Mouse (Mus musculus): ENCODE data around the gene Ppef2. TPM values are rescaled to one million over a fixed set of nuclear protein-coding genes. Genes with fewer than 3 reads are reported as not detected.

The Ppef2 gene
- total RNA-seq (2014; rRNA removed) (0.08 and 0.24 TPM in 2 replicates), polyA plus RNA-seq (2015; fragmentation: Nextera tagmentation; extraction: Ambion mirVana) (0.31 and 0.44 TPM in 2 replicates)

DNA sequence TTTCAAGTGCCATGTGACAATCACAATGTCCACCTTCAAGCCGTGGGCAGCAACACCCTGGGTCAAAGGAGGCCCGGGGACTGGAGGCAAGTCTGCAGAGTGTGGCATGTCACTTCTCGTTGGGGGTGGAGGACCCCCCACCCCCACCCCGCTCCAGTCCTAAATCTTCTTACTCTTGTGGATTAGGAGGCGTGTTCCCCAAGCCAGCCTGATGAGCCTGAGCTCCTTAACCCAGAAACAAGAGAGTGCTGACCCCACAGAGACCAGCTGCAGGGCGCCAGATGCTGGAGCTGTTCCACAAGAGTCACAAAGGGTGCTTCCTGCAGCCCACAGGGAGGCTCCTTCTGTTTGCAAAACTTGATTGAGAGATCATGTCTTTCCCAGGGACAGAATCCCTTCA, at the start of gene Ppef2:
Ppef2 (minus strand) TSS at position 61 of the 400 bp plus-strand sequence.
- H3K36me3 ChIP-seq (ENCODE audit: insufficient read depth): no peaks in the 10 kb centered on the region
- no peak for ATAC-seq

GRCm38 (mm10) chr5:92304291-92304690, 48.2 kb upstream of the Ppef2 start:
- Histone ChIP-seq H3K27me3 (ENCODE audit: insufficient read depth, low read length) (no peaks in the 10 kb centered on the region), H3K4me1 (ENCODE audit: insufficient read depth) (peaks cover 8% of the 10 kb centered on the region; the same call in 1 of the 2 replicates), H3K27ac (ENCODE audit: low read depth, low read length) (no peak overlapping the region), H3K4me3 (ENCODE audit: low read depth, low read length) (no peak overlapping the region), H3K9me3 (ENCODE audit: low read length) (no peaks in the 10 kb centered on the region), H3K36me3 (ENCODE audit: insufficient read depth) (peaks cover 59% of the 10 kb centered on the region), H3K9ac (no peak overlapping the region), H3K4me2 (ENCODE audit: low read depth) (no peak overlapping the region)
- WGBS: 93% methylated on average over 3 of the region's 3 CpGs
- no peak for TF ChIP-seq CTCF (IDR thresholded peaks at IDR 0.05; ENCODE audit: low read depth)
- no peak for ATAC-seq
- no peak for DNase-seq

More for the DNA sequence above, at the start of gene Ppef2:
- TF ChIP-seq CTCF (IDR thresholded peaks at IDR 0.05; ENCODE audit: low read depth): no peak
- Histone ChIP-seq H3K9me3 (ENCODE audit: low read length) (no peaks in the 10 kb centered on the region), H3K27ac (ENCODE audit: low read depth, low read length) (no peak within 1 kb of the TSS), H3K27me3 (ENCODE audit: insufficient read depth, low read length) (no peaks in the 10 kb centered on the region), H3K4me2 (ENCODE audit: low read depth) (no peak within 1 kb of the TSS), H3K4me3 (ENCODE audit: low read depth, low read length) (no peak within 1 kb of the TSS), H3K4me1 (ENCODE audit: insufficient read depth) (no peaks in the 10 kb centered on the region), H3K9ac (no peak within 1 kb of the TSS)
- no peak for DNase-seq
- 19% methylated on average over 6 of the region's 6 CpGs for WGBS

DNA sequence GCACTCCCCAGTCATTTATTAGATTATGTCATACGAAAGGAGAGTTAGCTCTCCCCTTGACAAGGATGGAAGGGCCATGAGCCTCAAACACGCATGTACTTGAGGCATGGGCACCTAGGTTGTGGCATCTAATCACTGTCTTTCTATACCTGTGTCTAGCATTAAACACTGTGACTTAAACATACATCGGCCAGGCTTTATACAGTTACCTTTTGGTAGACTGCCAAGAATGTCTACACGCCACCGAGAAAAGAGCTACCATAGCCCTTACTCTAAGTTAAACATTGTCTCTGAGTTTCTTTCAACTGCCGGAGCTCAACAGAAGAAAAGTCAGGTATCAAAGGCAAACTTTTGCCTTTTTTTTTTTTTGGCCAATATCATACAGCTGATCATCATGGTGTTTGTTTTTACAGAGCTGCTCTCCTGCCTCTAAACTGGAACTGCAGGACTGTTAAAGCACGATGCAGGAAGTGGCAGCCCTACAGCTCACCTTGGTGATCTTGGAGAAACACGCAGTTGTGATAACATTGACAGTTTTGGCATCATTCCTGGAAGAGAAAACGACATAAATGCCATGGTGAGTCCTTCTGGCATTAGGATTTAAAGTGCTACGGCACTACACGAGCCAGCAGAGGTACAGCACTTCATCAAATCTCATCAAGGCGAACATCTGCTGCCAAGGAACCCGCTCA, 46.2 kb upstream of the Ppef2 start:
- Histone ChIP-seq H3K9me3 (ENCODE audit: low read length) (no peaks in the 10 kb centered on the region), H3K4me1 (ENCODE audit: insufficient read depth) (no peaks in the 10 kb centered on the region), H3K27ac (ENCODE audit: low read depth, low read length) (no peak overlapping the region), H3K4me3 (ENCODE audit: low read depth, low read length) (no peak overlapping the region), H3K36me3 (ENCODE audit: insufficient read depth) (peaks cover 70% of the 10 kb centered on the region), H3K9ac (no peak overlapping the region), H3K4me2 (ENCODE audit: low read depth) (no peak overlapping the region), H3K27me3 (ENCODE audit: insufficient read depth, low read length) (no peaks in the 10 kb centered on the region)
- no peak for DNase-seq
- 81% methylated on average over 13 of the region's 13 CpGs for WGBS
- ATAC-seq: no peak
- TF ChIP-seq CTCF (IDR thresholded peaks at IDR 0.05; ENCODE audit: low read depth): no peak

DNA sequence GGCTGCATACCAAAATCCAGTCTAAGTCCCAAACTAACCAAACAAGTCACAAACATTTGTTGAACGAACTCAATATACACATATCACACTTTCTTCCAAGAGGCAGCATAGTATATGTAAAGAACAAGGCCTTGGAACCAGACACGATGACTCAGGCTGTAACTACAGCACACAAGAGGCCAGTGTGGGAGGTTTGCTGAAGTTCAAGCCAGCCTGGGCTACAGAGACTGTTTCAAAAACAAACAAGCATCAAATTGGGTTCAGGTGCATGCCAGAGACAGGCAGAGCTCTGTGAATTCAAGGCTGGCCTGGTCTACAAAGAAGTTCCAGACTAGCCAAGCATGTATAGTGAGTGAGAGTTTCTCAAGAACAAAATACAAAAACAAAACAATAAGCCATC, 38.4 kb upstream of the Ppef2 start:
- Histone ChIP-seq H3K4me1 (ENCODE audit: insufficient read depth) (no peaks in the 10 kb centered on the region), H3K9me3 (ENCODE audit: low read length) (no peaks in the 10 kb centered on the region), H3K27ac (ENCODE audit: low read depth, low read length) (no peak overlapping the region), H3K27me3 (ENCODE audit: insufficient read depth, low read length) (no peaks in the 10 kb centered on the region), H3K4me3 (ENCODE audit: low read depth, low read length) (no peak overlapping the region), H3K36me3 (ENCODE audit: insufficient read depth) (peaks cover 82% of the 10 kb centered on the region), H3K9ac (no peak overlapping the region), H3K4me2 (ENCODE audit: low read depth) (no peak overlapping the region)
- ATAC-seq (no peak), DNase-seq (no peak)
- WGBS: 90% methylated on average over 2 of the region's 2 CpGs
- TF ChIP-seq CTCF (IDR thresholded peaks at IDR 0.05; ENCODE audit: low read depth): no peak

GRCm38 (mm10) chr5:92291652-92292414, 35.8 kb upstream of the Ppef2 start:
- Histone ChIP-seq H3K27ac (ENCODE audit: low read depth, low read length) (no peak overlapping the region), H3K4me3 (ENCODE audit: low read depth, low read length) (no peak overlapping the region), H3K4me1 (ENCODE audit: insufficient read depth) (no peaks in the 10 kb centered on the region), H3K36me3 (ENCODE audit: insufficient read depth) (peaks cover 88% of the 10 kb centered on the region), H3K9ac (no peak overlapping the region), H3K4me2 (ENCODE audit: low read depth) (no peak overlapping the region), H3K27me3 (ENCODE audit: insufficient read depth, low read length) (no peaks in the 10 kb centered on the region), H3K9me3 (ENCODE audit: low read length) (no peaks in the 10 kb centered on the region)
- no peak for ATAC-seq
- no peak for DNase-seq
- 93% methylated on average over 6 of the region's 6 CpGs for WGBS
- no peak for TF ChIP-seq CTCF (IDR thresholded peaks at IDR 0.05; ENCODE audit: low read depth)

- Histone ChIP-seq H3K27me3 (ENCODE audit: insufficient read depth, low read length) (no peaks in the 10 kb centered on the region), H3K36me3 (ENCODE audit: insufficient read depth) (peaks cover 74% of the 10 kb centered on the region), H3K9ac (no peak overlapping the region), H3K4me2 (ENCODE audit: low read depth) (no peak overlapping the region), H3K9me3 (ENCODE audit: low read length) (no peaks in the 10 kb centered on the region), H3K4me3 (ENCODE audit: low read depth, low read length) (no peak overlapping the region), H3K27ac (ENCODE audit: low read depth, low read length) (no peak overlapping the region), H3K4me1 (ENCODE audit: insufficient read depth) (no peaks in the 10 kb centered on the region)
- no peak for DNase-seq
- no peak for ATAC-seq
- no peak for TF ChIP-seq CTCF (IDR thresholded peaks at IDR 0.05; ENCODE audit: low read depth)
- 87% methylated on average over 6 of the region's 6 CpGs for WGBS
These were observed 31.8 kb upstream of the Ppef2 start for GRCm38 (mm10) chr5:92287840-92288239.

DNA sequence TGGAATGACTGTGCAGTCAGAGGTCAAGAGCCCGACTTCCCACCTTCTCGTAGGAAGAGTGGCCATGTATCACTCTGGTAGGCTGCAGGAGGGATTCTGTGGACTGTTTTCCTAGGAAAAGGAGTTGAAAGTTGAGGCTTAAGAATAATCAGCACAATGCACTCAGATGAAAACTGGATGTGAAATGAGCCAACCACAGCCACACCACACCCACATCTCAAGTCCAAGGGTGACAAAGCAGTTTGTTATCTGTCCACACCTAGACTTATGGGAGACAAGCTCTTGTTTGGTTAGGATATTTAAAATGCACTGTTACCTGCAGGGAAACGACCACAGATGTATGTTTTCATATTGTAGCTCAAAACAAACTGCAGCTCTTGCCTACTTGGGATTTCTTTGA, 27.0 kb upstream of the Ppef2 start:
- no peak overlapping the region for H3K4me3 ChIP-seq (ENCODE audit: low read depth, low read length)
- TF ChIP-seq CTCF (IDR thresholded peaks at IDR 0.05; ENCODE audit: low read depth): no peak
- H3K27me3 ChIP-seq (ENCODE audit: insufficient read depth, low read length): no peaks in the 10 kb centered on the region
- no peak overlapping the region for H3K9ac ChIP-seq
- H3K36me3 ChIP-seq (ENCODE audit: insufficient read depth): peaks cover 29% of the 10 kb centered on the region
- no peak for DNase-seq
- no peaks in the 10 kb centered on the region for H3K9me3 ChIP-seq (ENCODE audit: low read length)
- H3K4me2 ChIP-seq (ENCODE audit: low read depth): no peak overlapping the region
- WGBS: 87% methylated on average over 3 of the region's 3 CpGs
- no peaks in the 10 kb centered on the region for H3K4me1 ChIP-seq (ENCODE audit: insufficient read depth)
- ATAC-seq: no peak
- H3K27ac ChIP-seq (ENCODE audit: low read depth, low read length): no peak overlapping the region
